Mouse (Mus musculus) G1E-ER4 (cell line): ENCODE results near the gene Lrch1. TPM values are rescaled to one million over a fixed set of nuclear protein-coding genes. Genes with fewer than 3 reads are reported as not detected.

Experiments
- GATA1 ChIP-seq: IDR thresholded peaks from one replicate; pipeline ENCODE4 v1.8.0; 2012; ENCODE audit warnings: low read length, inconsistent platforms
- polyA plus RNA-seq: library from polyadenylated mRNA; stranded (reverse); fragments of >175 nt; gene quantifications from 2 replicates; pipeline ENCODE4 v1.2.3, GENCODE M21; 2012

The Lrch1 gene
- polyA plus RNA-seq, 1 experiment, result not detected

DNA sequence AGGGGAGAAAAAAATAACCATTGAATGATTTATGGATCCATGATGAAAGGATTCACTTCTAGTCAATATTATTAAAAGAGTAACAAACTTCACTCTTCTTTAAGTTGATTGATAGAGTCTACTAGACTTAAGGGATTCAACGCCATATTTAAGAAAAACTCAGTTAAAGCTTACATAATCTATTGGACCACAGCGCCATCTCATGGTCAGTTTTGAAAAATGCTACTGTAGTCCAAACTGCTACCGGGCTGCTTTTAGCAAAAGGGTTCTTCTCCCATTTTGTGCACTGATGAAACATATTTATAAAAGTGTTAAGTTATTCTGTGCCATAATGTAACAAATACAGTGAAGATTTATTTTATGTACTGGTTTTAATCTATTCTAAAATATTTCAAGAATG is 238.6 kb downstream of the Lrch1 start:
- no peak for TF ChIP-seq GATA1

Other genes with a start within 250 kb of the Lrch1 start
- 5.3 and 5.9 TPM in 2 replicates for gene Esd, start 215.6 kb downstream of the Lrch1 start, polyA plus RNA-seq
- not detected in 2 replicates for gene Rubcnl, start 68.2 kb upstream of the Lrch1 start, polyA plus RNA-seq
- not detected in 2 replicates for gene Lrrc63, start 183.0 kb upstream of the Lrch1 start, polyA plus RNA-seq
- gene Lcp1, start 183.2 kb upstream of the Lrch1 start, polyA plus RNA-seq, result 0.03 TPM in 1 of 2 replicates, not detected in the other